Mouse (Mus musculus): ENCODE measurements around the gene 6030498E09Rik.

Gene 6030498E09Rik

GRCm38 (mm10) chrX:38772478-38772877, at the start of gene 6030498E09Rik:
Gene 6030498E09Rik (plus strand): TSS chrX:38772671.
- no peak for DNase-seq (ENCODE audit: low spot score)

- DNase-seq (ENCODE audit: low spot score), result no peak
These were observed 42.4 kb upstream of the 6030498E09Rik start for GRCm38 (mm10) chrX:38730081-38730480.

GRCm38 (mm10) chrX:38730639-38731038, 41.8 kb upstream of the 6030498E09Rik start:
- no peak for DNase-seq (ENCODE audit: low spot score)

- DNase-seq (ENCODE audit: low spot score), result no peak
These were observed 38.8 kb upstream of the 6030498E09Rik start for GRCm38 (mm10) chrX:38733683-38734082.

- DNase-seq (ENCODE audit: low spot score), result no peak
These were observed 37.3 kb upstream of the 6030498E09Rik start for GRCm38 (mm10) chrX:38734916-38735880.

GRCm38 (mm10) chrX:38771453-38771852, 1.0 kb upstream of the 6030498E09Rik start:
- no peak for DNase-seq (ENCODE audit: low spot score)

- no peak for DNase-seq (ENCODE audit: low spot score)
These were observed 585 bp upstream of the 6030498E09Rik start for GRCm38 (mm10) chrX:38771886-38772285.

- no peak for DNase-seq (ENCODE audit: low spot score)
These were observed 21.9 kb downstream of the 6030498E09Rik start for GRCm38 (mm10) chrX:38794373-38794772.

GRCm38 (mm10) chrX:38813934-38814333, 41.5 kb downstream of the 6030498E09Rik start:
- DNase-seq (ENCODE audit: low spot score), result no peak

- no peak for DNase-seq (ENCODE audit: low spot score)
These were observed 44.4 kb downstream of the 6030498E09Rik start for GRCm38 (mm10) chrX:38816841-38817240.

- no peak for DNase-seq (ENCODE audit: low spot score)
These were observed 186.1 kb downstream of the 6030498E09Rik start for GRCm38 (mm10) chrX:38958571-38958970.

GRCm38 (mm10) chrX:38996265-38996664, 223.8 kb downstream of the 6030498E09Rik start:
- no peak for DNase-seq (ENCODE audit: low spot score)

All from lung, postnatal 25 days (tissue).